Mouse (Mus musculus) embryonic facial prominence, embryonic 11.5 days (tissue): ENCODE data around the gene Ppy. TPM values are rescaled to one million over a fixed set of nuclear protein-coding genes. Genes with fewer than 3 reads are reported as not detected.

Experiments
- ATAC-seq: fragments of 200-750 bp; cut with Nextera tagmentation; replicated peaks from 2 replicates; pipeline ENCODE4 v1.8.0; 2017; ENCODE audit warnings: low read depth; ENCODE audit not compliant: insufficient number of reproducible peaks, low FRiP score, low TSS enrichment
- DNase-seq: peaks from one replicate; pipeline ENCODE4 v3.0.0-alpha.2; 2015; ENCODE audit warnings: low spot score
- H3K27ac ChIP-seq: fragments of 300-500 bp; sonication (generic); replicated peaks from 2 replicates; pipeline ENCODE4 v1.5.1; 2014; ENCODE audit warnings: mild to moderate bottlenecking, low read depth, low read length, control low read depth
- H3K27me3 ChIP-seq: fragments of 300-500 bp; sonication (generic); 2 replicates; pipeline ENCODE4 v1.6.1; 2014; ENCODE audit warnings: mild to moderate bottlenecking, low read length, moderate library complexity, mixed read lengths; ENCODE audit not compliant: control insufficient read depth, insufficient read depth
- H3K36me3 ChIP-seq: fragments of 300-500 bp; sonication (generic); replicated peaks from 2 replicates; pipeline ENCODE4 v1.6.1; 2014; ENCODE audit warnings: low read depth, mild to moderate bottlenecking, low read length, moderate library complexity, mixed read lengths; ENCODE audit not compliant: control insufficient read depth, insufficient read depth
- H3K4me1 ChIP-seq: fragments of 300-500 bp; sonication (generic); 2 replicates; pipeline ENCODE4 v1.6.1; 2014; ENCODE audit warnings: low read length, mixed read lengths; ENCODE audit not compliant: control insufficient read depth, insufficient read depth
- H3K4me2 ChIP-seq: fragments of 300-500 bp; sonication (generic); 2 replicates; pipeline ENCODE4 v1.6.1; 2014; ENCODE audit warnings: low read depth, mild to moderate bottlenecking, control low read depth, low read length, moderate library complexity
- H3K4me3 ChIP-seq: fragments of 300-500 bp; sonication (generic); 2 replicates; pipeline ENCODE4 v1.5.1; 2014; ENCODE audit warnings: low read depth, low read length, control low read depth
- H3K9ac ChIP-seq: fragments of 300-500 bp; sonication (generic); replicated peaks from 2 replicates; pipeline ENCODE4 v1.6.1; 2014; ENCODE audit warnings: mild to moderate bottlenecking, control low read depth, low read length
- H3K9me3 ChIP-seq: fragments of 300-500 bp; sonication (generic); replicated peaks from 2 replicates; pipeline ENCODE4 v1.6.1; 2016; ENCODE audit warnings: mild to moderate bottlenecking, low read length, inconsistent platforms, mixed read lengths; ENCODE audit not compliant: control insufficient read depth
- WGBS: fragments of 180-500 bp; shearing (Covaris S2); extraction: QIAGEN DNeasy Blood & Tissue Kit; methylation state at CpG from one replicate; pipeline ENCODE4 v1.1.7; 2014; 5-methylcytosine and 5-hydroxymethylcytosine counted together
- polyA plus RNA-seq: library from polyadenylated mRNA; unstranded; fragments of >200 nt; fragmentation: Nextera tagmentation; extraction: Ambion mirVana; gene quantifications from 2 replicates; pipeline ENCODE4 v1.2.1, GENCODE M21; 2014

The Ppy gene
- polyA plus RNA-seq, 1 experiment from 2014 or later: not detected

GRCm38 (mm10) chr11:102051541-102051940 lies 49.6 kb downstream of the Ppy start:
- Histone ChIP-seq H3K36me3 (no peaks in the 10 kb centered on the region), H3K9me3 (no peaks in the 10 kb centered on the region), H3K9ac (no peak overlapping the region), H3K4me1 (no peaks in the 10 kb centered on the region), H3K4me2 (no peak overlapping the region), H3K27me3 (no peaks in the 10 kb centered on the region), H3K4me3 (no peak overlapping the region), H3K27ac (no peak overlapping the region)
- ATAC-seq (no peak), DNase-seq (no peak)
- 61% methylated on average over 4 of the region's 4 CpGs for WGBS

Other genes starting within 250 kb of the Ppy start
- 4.9 and 6.0 TPM in 2 replicates for gene Meox1, start 206.9 kb downstream of the Ppy start, polyA plus RNA-seq
- not detected in 2 replicates for gene Sost, start 134.3 kb downstream of the Ppy start, polyA plus RNA-seq
- not detected in 2 replicates for gene Cfap97d1, start 117.0 kb downstream of the Ppy start, polyA plus RNA-seq
- 11.3 and 12.2 TPM in 2 replicates for gene Dusp3, start 114.3 kb downstream of the Ppy start, polyA plus RNA-seq
- gene Mpp3, start 72.9 kb downstream of the Ppy start, polyA plus RNA-seq: 6.3 and 6.8 TPM in 2 replicates
- gene Cd300lg, start 59.8 kb downstream of the Ppy start, polyA plus RNA-seq: 0.17 and 0.32 TPM in 2 replicates
- gene Mpp2, start 12.8 kb downstream of the Ppy start, polyA plus RNA-seq: 7.4 and 9.1 TPM in 2 replicates
- not detected in 2 replicates for gene Pyy, start 6.5 kb upstream of the Ppy start, polyA plus RNA-seq
- not detected in 2 replicates for gene Nags, start 44.2 kb upstream of the Ppy start, polyA plus RNA-seq
- gene Tmem101, start 55.1 kb upstream of the Ppy start, polyA plus RNA-seq: 37.0 and 37.8 TPM in 2 replicates
- 71.3 and 76.5 TPM in 2 replicates for gene Lsm12, start 84.0 kb upstream of the Ppy start, polyA plus RNA-seq
- gene G6pc3, start 88.3 kb upstream of the Ppy start, polyA plus RNA-seq: 33.3 and 37.1 TPM in 2 replicates
- 21.9 and 24.0 TPM in 2 replicates for gene Hdac5, start 128.8 kb upstream of the Ppy start, polyA plus RNA-seq
- gene BC030867, start 147.6 kb upstream of the Ppy start, polyA plus RNA-seq: 20.8 and 20.9 TPM in 2 replicates
- 0.11 TPM in 1 of 2 replicates, not detected in the other for gene Asb16, start 167.4 kb upstream of the Ppy start, polyA plus RNA-seq
- gene Tmub2, start 183.6 kb upstream of the Ppy start, polyA plus RNA-seq: 40.9 and 50.1 TPM in 2 replicates
- 15.1 and 17.3 TPM in 2 replicates for gene Atxn7l3, start 195.3 kb upstream of the Ppy start, polyA plus RNA-seq
- gene Ubtf, start 218.4 kb upstream of the Ppy start, polyA plus RNA-seq: 81.0 and 84.5 TPM in 2 replicates